Mouse (Mus musculus): ENCODE measurements at regions not wholly inside any gene's neighbourhood (a gene's known extent, or its start where the extent isn't known, plus 50 kb on each side); places are given as distances from the start of the nearest gene placed in this dataset.

- no peak overlapping the region for H3K27ac ChIP-seq (ENCODE audit: insufficient read depth, low read depth)
- H3K4me2 ChIP-seq (ENCODE audit: insufficient read depth, low read depth, poor library complexity, severe bottlenecking): no peak overlapping the region
- no peaks in the 10 kb centered on the region for H3K9me3 ChIP-seq (replicated peaks; ENCODE audit: low read length)
- H3K36me3 ChIP-seq (replicated peaks in 1 of 2; ENCODE audit: control insufficient read depth in 1 of 2, insufficient read depth in 1 of 2, low read length in 1 of 2): no peaks in the 10 kb centered on the region
- in situ Hi-C loops (cut with MboI; ENCODE audit: low pct_ligation_motif_present, low pct_unique_long_range_greater_than_20kb, low sequenced_read_pairs): no loop called here
- no peaks in the 10 kb centered on the region for H3K79me2 ChIP-seq (replicated peaks; ENCODE audit: control insufficient read depth, extremely low read depth, insufficient read depth, poor library complexity, severe bottlenecking)
- H3K27me3 ChIP-seq (replicated peaks): no peaks in the 10 kb centered on the region
- no peak overlapping the region for H3K9ac ChIP-seq (ENCODE audit: insufficient read depth, low read depth)
- H3K4me1 ChIP-seq (ENCODE audit: control insufficient read depth in 1 of 2, insufficient read depth in 2 of 2): peaks cover 0 to 3% of the 10 kb centered on the region in 2 experiments; a peak in 1 of 4 replicates
- DNase-seq (ENCODE audit: extremely low read depth): no peak
- H3K4me3 ChIP-seq (replicated peaks in 1 of 3; ENCODE audit: low read depth in 2 of 3, low read length in 2 of 3, poor library complexity in 1 of 3): no peak overlapping the region
- TF ChIP-seq ELF1 (IDR thresholded peaks at IDR 0.05; ENCODE audit: low read depth, low read length) (no peak), SIN3A (IDR thresholded peaks at IDR 0.05; ENCODE audit: low read length) (no peak), MAFK (IDR thresholded peaks at IDR 0.05; ENCODE audit: insufficient replicate concordance, low read length) (no peak), NELFE (IDR thresholded peaks at IDR 0.05; ENCODE audit: low read depth, low read length) (no peak), MEF2A (IDR thresholded peaks at IDR 0.05; ENCODE audit: borderline replicate concordance, low read depth, low read length) (no peak), MYC (IDR thresholded peaks at IDR 0.05; ENCODE audit: low read depth, low read length) (no peak), USF2 (conservative IDR thresholded peaks at IDR 0.05; ENCODE audit: low read depth, low read length) (no peak), EP300 (IDR thresholded peaks at IDR 0.05; ENCODE audit: low read length) (no peak), UBTF (IDR thresholded peaks at IDR 0.05; ENCODE audit: low read depth, low read length) (no peak), HCFC1 (IDR thresholded peaks at IDR 0.05; ENCODE audit: low read depth, low read length) (no peak), TBP (conservative IDR thresholded peaks at IDR 0.05; ENCODE audit: low read depth, low read length) (no peak), ZC3H11A (IDR thresholded peaks at IDR 0.05; ENCODE audit: low read depth, low read length) (no peak), ZMIZ1 (IDR thresholded peaks at IDR 0.05; ENCODE audit: low read depth, low read length) (no peak)
- dilution Hi-C loops (cut with MboI; ENCODE audit: extremely low pct_ligation_motif_present, extremely low pct_unique_long_range_greater_than_20kb, low sequenced_read_pairs): no loop called here
These were observed 73.7 kb upstream of the App start for GRCm38 (mm10) chr16:85247301-85247700.

DNA sequence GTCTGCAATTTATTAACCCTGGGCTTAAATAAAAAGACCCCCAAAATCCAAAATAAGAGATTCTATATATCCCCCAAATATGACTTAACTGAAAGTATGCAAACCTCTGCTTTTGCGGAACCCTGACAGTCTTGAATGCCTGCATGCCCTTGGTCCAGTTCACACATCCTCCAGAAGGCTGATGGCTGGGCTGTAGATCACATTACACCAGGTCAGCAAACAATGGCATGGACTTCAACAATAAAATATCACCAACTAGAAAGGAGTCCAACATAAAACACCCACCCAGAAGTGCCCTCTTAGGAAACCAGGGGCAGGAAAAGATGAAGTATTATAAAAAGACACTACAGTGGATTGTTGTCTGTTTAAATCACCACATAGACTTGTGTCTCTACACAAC is 59.5 kb upstream of the App start:
- no peaks in the 10 kb centered on the region for H3K79me2 ChIP-seq (replicated peaks; ENCODE audit: control insufficient read depth, extremely low read depth, insufficient read depth, poor library complexity, severe bottlenecking)
- in situ Hi-C loops (cut with MboI; ENCODE audit: low pct_ligation_motif_present, low pct_unique_long_range_greater_than_20kb, low sequenced_read_pairs): no loop called here
- no peaks in the 10 kb centered on the region for H3K27me3 ChIP-seq (replicated peaks)
- no peak overlapping the region for H3K27ac ChIP-seq (ENCODE audit: insufficient read depth, low read depth)
- no peaks in the 10 kb centered on the region for H3K4me1 ChIP-seq (ENCODE audit: control insufficient read depth in 1 of 2, insufficient read depth in 2 of 2)
- TF ChIP-seq USF2 (conservative IDR thresholded peaks at IDR 0.05; ENCODE audit: low read depth, low read length): no peak
- DNase-seq (ENCODE audit: extremely low read depth): no peak
- H3K36me3 ChIP-seq (replicated peaks in 1 of 2; ENCODE audit: control insufficient read depth in 1 of 2, insufficient read depth in 1 of 2, low read length in 1 of 2): no peaks in the 10 kb centered on the region
- no peak overlapping the region for H3K4me3 ChIP-seq (replicated peaks in 1 of 3; ENCODE audit: low read depth in 2 of 3, low read length in 2 of 3, poor library complexity in 1 of 3)
- H3K9me3 ChIP-seq (replicated peaks; ENCODE audit: low read length): no peaks in the 10 kb centered on the region
- dilution Hi-C loops (cut with MboI; ENCODE audit: extremely low pct_ligation_motif_present, extremely low pct_unique_long_range_greater_than_20kb, low sequenced_read_pairs): no loop called here
- no peak overlapping the region for H3K9ac ChIP-seq (ENCODE audit: insufficient read depth, low read depth)
- H3K4me2 ChIP-seq (ENCODE audit: insufficient read depth, low read depth, poor library complexity, severe bottlenecking): no peak overlapping the region

DNA sequence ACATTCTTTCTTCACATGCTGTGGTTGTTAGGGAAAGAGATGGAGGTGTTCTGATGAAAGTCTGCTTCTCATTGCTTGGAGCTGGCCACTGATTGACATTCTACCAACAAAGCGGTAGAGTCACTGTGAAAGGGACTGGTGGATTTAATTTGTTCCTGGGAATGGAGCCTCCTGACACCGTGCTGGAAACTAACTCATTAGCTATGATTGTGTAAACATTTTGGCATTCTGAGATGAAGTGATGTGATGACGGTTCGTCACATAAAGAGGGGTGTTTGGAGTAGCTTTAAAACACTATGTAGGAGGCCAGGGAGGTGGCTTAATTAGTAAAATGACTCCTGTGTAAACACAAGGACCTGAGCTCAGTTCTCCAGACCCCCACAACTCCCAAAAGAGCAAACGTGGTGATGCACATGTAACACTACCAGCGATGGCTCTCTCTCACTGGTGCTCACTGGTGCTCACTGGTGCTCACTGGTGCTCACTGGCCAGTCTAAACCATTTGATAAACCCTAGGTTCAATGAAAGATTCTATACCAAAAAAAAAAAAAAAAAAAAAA is 58.4 kb upstream of the App start:
- Histone ChIP-seq H3K27ac (ENCODE audit: insufficient read depth, low read depth) (no peak overlapping the region), H3K4me1 (ENCODE audit: control insufficient read depth in 1 of 2, insufficient read depth in 2 of 2) (no peaks in the 10 kb centered on the region), H3K79me2 (replicated peaks; ENCODE audit: control insufficient read depth, extremely low read depth, insufficient read depth, poor library complexity, severe bottlenecking) (no peaks in the 10 kb centered on the region), H3K9me3 (replicated peaks; ENCODE audit: low read length) (no peaks in the 10 kb centered on the region), H3K9ac (ENCODE audit: insufficient read depth, low read depth) (no peak overlapping the region), H3K27me3 (replicated peaks) (no peaks in the 10 kb centered on the region), H3K36me3 (replicated peaks in 1 of 2; ENCODE audit: control insufficient read depth in 1 of 2, insufficient read depth in 1 of 2, low read length in 1 of 2) (no peaks in the 10 kb centered on the region), H3K4me2 (ENCODE audit: insufficient read depth, low read depth, poor library complexity, severe bottlenecking) (no peak overlapping the region), H3K4me3 (replicated peaks in 1 of 3; ENCODE audit: low read depth in 2 of 3, low read length in 2 of 3, poor library complexity in 1 of 3) (no peak overlapping the region)
- TF ChIP-seq SIN3A (IDR thresholded peaks at IDR 0.05; ENCODE audit: low read length): no peak
- in situ Hi-C loops (cut with MboI; ENCODE audit: low pct_ligation_motif_present, low pct_unique_long_range_greater_than_20kb, low sequenced_read_pairs): no loop called here
- dilution Hi-C loops (cut with MboI; ENCODE audit: extremely low pct_ligation_motif_present, extremely low pct_unique_long_range_greater_than_20kb, low sequenced_read_pairs): no loop called here
- DNase-seq (ENCODE audit: extremely low read depth): no peak
